Mouse (Mus musculus) v-Abl transformed pro-B cells (cell line): ENCODE results near the gene Ensa.

Experiments
- in situ Hi-C, 2 experiments: fragments of 400-800 bp; cut with MboI; formaldehyde crosslinking; loops; one replicate each; pipeline ENCODE4 v1.15.1; 2025; ENCODE audit not compliant: unreplicated experiment in 2 of 2

Gene Ensa

DNA sequence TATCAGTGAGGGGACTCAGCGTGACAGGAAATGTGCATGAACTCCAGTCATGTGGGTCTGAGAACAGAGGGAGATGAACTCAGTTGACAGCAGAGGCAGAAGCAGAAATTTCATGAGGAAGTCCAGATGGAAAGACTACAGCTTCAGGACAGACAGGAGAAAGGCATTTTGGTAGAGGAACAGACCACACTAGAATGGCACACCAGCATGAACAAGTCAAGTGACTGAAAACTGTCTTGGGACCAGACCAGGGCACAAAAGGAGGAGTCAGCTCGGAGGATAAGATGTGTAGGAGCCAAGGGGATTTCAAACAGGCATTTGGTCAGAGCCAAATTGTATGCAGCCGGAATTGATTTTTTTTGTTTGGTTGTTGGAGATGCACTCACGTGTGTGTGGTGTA is 10.8 kb downstream of the Ensa start:
- in situ Hi-C loops, result loop anchor here (5.0 to 10.0 kb wide), 3 partner anchors 47 to 122 kb away; no protein-coding TSS in a partner anchor

DNA sequence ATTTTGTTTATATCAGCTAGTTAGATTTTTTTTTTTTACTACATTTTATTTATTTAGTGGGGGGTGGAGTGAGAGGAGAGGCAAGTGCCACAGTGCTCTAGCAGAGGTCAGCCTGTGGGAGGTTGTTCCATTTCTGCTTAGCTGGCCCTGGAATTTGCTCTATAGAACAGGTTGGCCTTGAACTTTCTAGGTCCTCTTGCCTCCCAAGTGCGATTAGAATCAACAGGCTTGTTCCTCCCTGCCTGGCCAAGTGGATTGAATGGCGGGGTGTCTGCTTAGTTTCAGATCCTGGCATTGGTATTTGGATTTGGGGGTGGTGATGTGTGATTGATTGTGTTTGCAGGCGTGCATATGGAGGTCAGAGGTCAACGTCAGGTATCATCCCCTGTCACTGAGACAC is 11.3 kb downstream of the Ensa start:
- in situ Hi-C loops, result loop anchor here (5.0 to 10.0 kb wide), 3 partner anchors 46 to 121 kb away; no protein-coding TSS in a partner anchor

GRCm38 (mm10) chr3:95639694-95640093 is 14.9 kb downstream of the Ensa start:
- in situ Hi-C loops, result loop anchor here (5.0 to 10.0 kb wide), 3 partner anchors 43 to 118 kb away; no protein-coding TSS in a partner anchor

DNA sequence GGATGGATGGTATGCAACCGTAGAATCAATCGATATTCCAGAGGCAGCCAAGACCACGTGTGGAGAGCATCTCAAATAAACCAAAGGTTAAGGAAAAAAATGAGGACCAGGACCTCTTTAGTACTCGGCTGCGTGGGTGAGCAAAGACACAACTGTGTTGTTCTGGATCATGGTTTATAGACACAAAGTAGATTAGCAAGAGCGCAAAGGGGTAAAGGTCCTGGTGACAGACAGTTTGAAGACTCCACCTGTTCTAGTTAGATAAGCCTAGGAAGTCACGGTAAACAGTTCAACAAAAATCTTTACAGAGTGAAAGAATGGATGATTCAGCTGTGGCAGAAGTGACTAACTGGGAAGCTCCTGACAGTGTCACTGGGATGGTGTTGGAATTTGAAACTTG is 18.3 kb downstream of the Ensa start:
- in situ Hi-C loops, result no loop called here

DNA sequence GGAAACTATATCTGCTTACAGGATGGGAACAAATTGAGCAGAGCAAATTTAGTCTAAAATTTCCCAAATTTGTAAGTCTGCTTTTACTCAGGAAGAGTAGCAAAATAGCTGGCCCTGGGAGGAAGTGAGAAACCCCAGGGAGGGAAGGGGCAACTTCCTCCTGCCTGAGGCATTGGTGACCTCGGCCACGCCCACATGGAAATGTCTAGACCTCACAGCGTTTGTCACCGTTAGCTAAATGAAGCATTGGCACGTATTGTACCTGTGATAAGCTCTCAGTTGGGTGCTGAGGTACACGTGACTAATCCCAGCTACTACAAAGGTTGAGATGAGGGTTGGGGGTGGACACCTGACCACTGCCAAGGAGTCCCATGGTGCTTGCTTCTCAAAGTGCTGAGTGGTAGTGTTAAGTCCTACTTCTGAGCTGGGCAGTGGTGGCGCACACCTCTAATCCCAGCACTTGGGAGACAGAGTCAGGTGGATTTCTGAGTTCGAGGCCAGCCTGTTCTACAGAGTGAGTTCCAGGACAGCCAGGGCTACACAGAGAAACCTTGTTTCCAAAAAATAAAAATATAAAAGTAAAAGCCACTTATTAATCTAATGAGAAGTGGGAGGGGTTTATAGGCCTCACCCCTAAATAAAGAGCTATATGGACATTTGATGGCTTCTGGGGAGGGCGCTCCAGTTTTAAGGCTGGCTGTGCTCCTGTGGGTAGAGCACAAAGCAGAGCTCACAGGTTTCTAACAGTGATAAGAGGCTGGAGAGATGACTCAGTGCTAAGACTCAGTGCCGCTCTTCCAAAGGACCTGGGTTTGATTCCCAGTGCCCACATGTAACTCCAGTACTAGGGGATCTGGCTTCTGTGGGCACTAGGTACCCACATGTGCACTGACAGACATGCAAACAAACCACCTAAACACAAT is 20.8 kb downstream of the Ensa start:
- in situ Hi-C loops, result no loop called here

DNA sequence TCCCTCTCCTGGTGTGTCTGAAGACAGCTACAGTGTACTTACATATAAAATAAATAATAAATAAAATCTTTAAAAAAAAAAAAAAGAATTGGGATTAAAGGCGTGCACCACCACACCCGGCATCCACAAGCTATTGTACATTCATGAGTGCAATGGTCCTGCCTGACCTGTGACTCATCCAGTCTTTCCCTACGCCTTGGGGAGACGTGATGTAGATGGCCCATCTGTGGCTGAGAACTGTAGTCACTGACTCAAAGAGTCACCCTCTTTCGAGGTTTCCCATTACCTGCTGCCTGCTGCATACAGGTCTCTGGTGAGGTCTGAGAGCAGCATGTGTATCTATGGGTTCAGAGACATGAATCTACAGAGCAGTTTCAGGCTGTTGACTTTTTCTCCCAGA is 23.2 kb downstream of the Ensa start:
- in situ Hi-C loops, result no loop called here

GRCm38 (mm10) chr3:95650276-95651032 is 25.7 kb downstream of the Ensa start:
- in situ Hi-C loops, result loop anchor here in 1 of 2 experiments (25.0 kb wide), 1 partner anchor 612 kb away; the partner anchor contains the start of genes Hist2h2bb, Hist2h3b and Hist2h4

DNA sequence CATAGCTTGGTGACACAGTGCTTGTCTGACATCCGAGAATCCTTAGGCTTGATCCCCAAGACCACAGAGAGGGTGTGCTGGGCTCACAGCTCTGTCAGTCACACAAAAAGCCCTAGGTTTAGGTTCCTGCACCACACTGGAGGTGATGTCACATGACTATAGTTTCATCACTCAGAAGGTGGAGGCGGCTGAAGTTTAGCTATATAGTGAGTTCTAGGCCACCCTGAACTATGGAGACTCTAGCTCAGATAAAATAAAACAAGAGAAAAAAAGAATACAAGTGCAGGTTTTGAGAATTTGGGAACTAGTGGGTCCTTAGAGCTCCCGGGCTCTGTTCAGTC is 26.2 kb downstream of the Ensa start:
- in situ Hi-C loops, result loop anchor here in 1 of 2 experiments (25.0 kb wide), 1 partner anchor 611 kb away; the partner anchor contains the start of genes Hist2h2bb, Hist2h3b and Hist2h4

DNA sequence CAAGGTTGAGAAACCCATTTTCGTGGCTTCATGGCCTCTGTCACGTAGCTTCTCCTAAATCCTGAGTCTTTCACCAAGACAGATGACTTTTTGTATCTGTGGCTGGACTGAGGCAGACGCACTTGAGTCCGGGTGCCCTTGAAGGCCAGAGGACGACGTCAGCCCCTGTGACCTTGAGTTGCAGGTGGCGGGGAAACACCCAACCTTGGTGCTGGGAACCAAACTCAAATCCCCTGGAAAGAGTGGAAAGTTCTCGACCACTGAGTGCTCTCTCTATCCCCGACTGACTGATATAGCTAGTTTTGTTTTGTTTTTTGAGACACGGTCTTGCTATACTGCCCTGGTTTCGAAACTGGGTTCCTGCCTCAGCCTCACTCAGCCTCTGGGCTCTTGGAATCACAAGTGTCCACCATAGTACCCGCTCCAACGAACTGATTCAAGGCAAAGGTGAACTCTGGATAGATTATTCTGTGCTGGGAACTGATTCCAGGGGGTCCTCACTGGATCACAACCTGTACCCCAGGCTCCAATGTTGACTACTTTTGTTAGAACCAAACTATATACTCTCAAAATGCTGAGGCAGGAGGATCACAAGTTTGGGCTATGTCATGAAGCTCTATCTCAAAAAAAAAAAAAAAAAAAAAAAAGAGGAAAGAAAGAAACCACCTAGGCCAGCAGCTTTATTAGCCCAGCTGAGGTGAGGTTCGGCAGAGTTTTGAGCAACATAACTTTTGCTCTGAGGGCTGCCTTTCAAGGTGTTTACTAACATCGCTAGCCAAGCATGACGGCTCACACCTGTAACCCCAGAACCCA is 26.8 kb downstream of the Ensa start:
- in situ Hi-C loops, result loop anchor here in 1 of 2 experiments (25.0 kb wide), 1 partner anchor 611 kb away; the partner anchor contains the start of genes Hist2h2bb, Hist2h3b and Hist2h4

DNA sequence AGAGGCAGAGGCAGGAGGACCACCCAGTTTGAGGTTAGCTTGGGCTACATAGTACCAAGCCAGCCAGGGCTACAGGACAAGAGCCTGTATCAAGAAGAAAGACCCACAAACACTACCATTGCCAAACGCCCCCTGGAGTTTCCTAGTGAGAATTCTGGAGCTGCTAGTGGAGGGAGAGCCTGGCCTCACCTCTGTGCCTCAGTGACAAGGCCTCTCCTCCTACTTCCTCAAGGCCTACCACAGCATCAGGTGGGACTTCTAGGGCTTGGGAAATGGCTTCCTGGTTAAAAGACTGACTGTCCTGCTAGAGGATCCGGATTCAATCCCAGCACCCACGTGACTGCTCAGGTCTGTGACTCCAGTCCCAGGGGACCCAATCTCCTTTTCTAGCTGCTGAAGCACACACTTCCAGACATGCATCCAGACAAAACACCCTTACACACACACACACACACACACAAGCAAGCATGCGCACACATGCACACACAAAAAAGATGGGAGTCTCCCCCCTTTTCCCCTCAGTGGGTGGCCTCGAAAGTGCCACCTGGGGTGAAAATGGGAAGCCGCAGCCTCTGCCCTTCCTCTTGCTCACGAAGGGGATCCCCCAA is 27.5 kb downstream of the Ensa start:
- in situ Hi-C loops, result loop anchor here in 1 of 2 experiments (25.0 kb wide), 1 partner anchor 610 kb away; the partner anchor contains the start of genes Hist2h2bb, Hist2h3b and Hist2h4

- in situ Hi-C loops, result loop anchor here in 1 of 2 experiments (25.0 kb wide), 1 partner anchor 609 kb away; the partner anchor contains the start of genes Hist2h2bb, Hist2h3b and Hist2h4
Observed at GRCm38 (mm10) chr3:95652871-95653270, 28.1 kb downstream of the Ensa start.

DNA sequence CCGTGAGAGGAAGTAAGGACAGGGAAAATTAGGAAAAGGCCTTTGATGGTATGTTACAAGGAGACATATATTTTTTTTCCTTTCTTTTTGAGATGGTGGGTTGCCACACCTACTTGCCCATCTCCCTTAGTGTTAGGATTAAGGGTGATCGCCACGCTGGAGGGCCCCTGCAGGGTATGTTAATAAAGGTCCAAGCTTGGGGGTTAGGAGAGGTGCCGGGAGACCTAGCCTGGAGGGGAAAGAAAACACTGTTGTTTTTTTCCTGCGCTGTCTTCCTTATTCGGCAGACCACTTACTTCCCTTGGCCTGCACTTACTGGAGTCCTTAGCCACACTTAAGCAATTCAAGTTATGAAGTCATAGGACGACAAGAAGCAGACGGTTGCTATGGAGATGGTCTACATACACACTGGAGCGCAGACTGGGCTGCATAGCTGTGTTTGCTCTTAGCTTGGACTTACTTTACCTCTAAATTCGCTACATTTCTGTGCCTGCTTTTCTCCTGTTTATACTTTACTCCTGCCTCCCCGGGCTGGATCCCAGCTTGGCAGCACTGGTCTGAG is 28.8 kb downstream of the Ensa start:
- in situ Hi-C loops, result loop anchor here in 1 of 2 experiments (25.0 kb wide), 1 partner anchor 609 kb away; the partner anchor contains the start of genes Hist2h2bb, Hist2h3b and Hist2h4

- in situ Hi-C loops, result loop anchor here in 1 of 2 experiments (25.0 kb wide), 1 partner anchor 608 kb away; the partner anchor contains the start of genes Hist2h2bb, Hist2h3b and Hist2h4
Observed at GRCm38 (mm10) chr3:95654371-95654770, 29.6 kb downstream of the Ensa start.

GRCm38 (mm10) chr3:95655437-95655836 is 30.6 kb downstream of the Ensa start:
- in situ Hi-C loops, result loop anchor here in 1 of 2 experiments (25.0 kb wide), 1 partner anchor 607 kb away; the partner anchor contains the start of genes Hist2h2bb, Hist2h3b and Hist2h4

DNA sequence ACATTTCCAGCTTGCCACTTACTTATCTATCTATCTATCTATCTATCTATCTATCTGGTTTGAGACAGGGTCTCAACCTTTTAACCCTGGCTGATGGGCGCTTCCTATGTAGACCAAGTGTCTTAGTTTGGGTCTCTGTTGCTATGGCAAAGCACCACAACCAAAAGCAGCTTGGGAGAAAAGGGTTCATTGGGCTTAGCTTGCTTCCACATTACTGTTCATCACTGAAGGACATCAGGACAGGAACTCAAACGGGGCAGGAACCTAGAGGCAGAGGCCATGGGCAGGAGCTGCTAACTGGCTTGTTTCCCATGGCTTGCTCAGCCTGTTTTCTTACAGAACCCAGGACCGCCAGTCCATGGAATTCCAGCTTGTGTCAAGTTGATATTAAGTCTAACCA is 32.3 kb downstream of the Ensa start:
- in situ Hi-C loops, result loop anchor here in 1 of 2 experiments (25.0 kb wide), 1 partner anchor 605 kb away; the partner anchor contains the start of genes Hist2h2bb, Hist2h3b and Hist2h4

DNA sequence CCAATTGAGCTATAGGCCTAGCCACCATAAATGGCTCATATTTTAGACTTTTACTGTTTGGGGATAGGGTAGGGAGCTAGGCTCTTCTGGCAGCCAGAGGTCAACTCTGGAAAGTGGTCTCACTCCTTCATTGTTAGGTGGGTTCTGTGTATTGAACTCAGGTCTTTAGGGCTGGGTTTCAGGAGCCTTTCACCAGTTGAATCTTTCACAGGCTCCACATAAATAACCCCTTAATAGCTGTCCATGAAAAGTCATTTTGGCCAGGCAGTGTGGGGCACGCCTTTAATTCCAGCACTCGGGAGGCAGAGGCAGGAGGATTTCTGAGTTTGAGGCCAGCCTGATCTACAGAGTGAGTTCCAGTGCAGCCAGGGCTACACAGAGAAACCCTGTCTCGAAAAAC is 32.9 kb downstream of the Ensa start:
- in situ Hi-C loops, result loop anchor here in 1 of 2 experiments (25.0 kb wide), 1 partner anchor 605 kb away; the partner anchor contains the start of genes Hist2h2bb, Hist2h3b and Hist2h4

GRCm38 (mm10) chr3:95658236-95658867 is 33.6 kb downstream of the Ensa start, which contains the start of gene Mcl1:
Mcl1 (plus strand) TSS chr3:95658788.
- in situ Hi-C loops, result loop anchor here in 1 of 2 experiments (25.0 kb wide), 1 partner anchor 604 kb away; the partner anchor contains the start of genes Hist2h2bb, Hist2h3b and Hist2h4
